Mouse (Mus musculus) adrenal gland, postnatal 25 days (tissue): ENCODE results near the gene Zcchc2. TPM values are rescaled to one million over a fixed set of nuclear protein-coding genes. Genes with fewer than 3 reads are reported as not detected.

Experiments used
- DNase-seq: peaks from one replicate; pipeline ENCODE4 v3.0.0; 2021; ENCODE audit warnings: mixed read lengths
- long read RNA-seq: library from polyadenylated mRNA; stranded (forward); transcript quantifications from one replicate; pipeline ENCODE4 v2.0.0, GENCODE M21; 2021
- total RNA-seq: library from RNA; stranded (reverse); gene quantifications from 2 replicates; pipeline ENCODE4 v1.2.3, GENCODE M21; 2021

Zcchc2 gene
- total RNA-seq, result 20.2 and 23.0 TPM in 2 replicates
- long read RNA-seq, partial matches to known transcripts, result 2 of 16 reads
- long read RNA-seq, other reads (novel, unspliced or antisense), result 14 of 16 reads

GRCm38 (mm10) chr1:105990138-105990821 lies at the start of gene Zcchc2:
Gene Zcchc2, plus strand, starts transcription at chr1:105990406.
- DNase-seq, result peak; percentile 99

GRCm38 (mm10) chr1:105944927-105945580 lies 45.2 kb upstream of the Zcchc2 start:
- no peak for DNase-seq

- no peak for DNase-seq
Observed at GRCm38 (mm10) chr1:105946581-105947540, 43.3 kb upstream of the Zcchc2 start.

GRCm38 (mm10) chr1:105948352-105948751 lies 41.9 kb upstream of the Zcchc2 start:
- no peak for DNase-seq

DNA sequence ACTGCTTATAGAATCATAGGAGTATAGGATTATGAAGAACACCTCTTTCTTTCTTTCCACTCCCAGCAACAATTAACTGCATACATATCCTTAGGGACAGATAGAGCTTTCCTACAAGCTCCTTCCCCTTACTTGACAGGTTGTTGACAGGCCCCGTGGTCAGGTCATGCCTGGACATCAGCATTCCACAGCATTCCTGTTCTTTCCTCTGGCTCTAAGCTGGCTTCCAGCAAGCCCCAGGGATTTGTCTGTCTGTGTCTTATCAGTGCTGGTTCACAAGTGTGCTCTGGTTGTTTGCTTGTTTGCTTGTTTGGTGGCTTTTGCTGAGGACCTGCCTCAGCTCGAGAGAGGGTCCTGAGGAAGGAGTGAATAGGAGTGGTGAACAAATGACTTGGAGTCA lies 36.6 kb upstream of the Zcchc2 start:
- DNase-seq, result no peak

DNA sequence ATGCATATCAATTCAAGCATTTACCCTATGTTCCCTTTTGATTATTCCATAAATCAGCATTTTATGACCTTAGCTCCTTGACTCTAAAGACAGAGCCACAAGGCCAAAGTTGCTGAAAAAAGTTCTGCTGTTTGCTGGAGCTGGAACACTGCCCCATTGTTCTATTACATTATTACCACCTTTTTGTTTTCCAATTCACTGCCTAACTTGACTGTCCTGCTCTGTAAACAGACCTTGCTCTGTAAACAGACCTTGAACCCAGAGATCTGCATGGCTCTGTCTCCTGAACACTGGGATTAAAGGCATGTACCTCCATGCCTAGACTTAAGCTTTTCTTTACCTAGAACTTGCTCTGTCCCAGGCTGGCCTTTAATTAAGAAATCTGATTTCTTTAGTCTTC lies 36.2 kb upstream of the Zcchc2 start:
- DNase-seq, result no peak

GRCm38 (mm10) chr1:105956057-105956456 lies 34.1 kb upstream of the Zcchc2 start:
- DNase-seq, result no peak

- no peak for DNase-seq
Observed at GRCm38 (mm10) chr1:105961472-105961871, 28.7 kb upstream of the Zcchc2 start.

DNA sequence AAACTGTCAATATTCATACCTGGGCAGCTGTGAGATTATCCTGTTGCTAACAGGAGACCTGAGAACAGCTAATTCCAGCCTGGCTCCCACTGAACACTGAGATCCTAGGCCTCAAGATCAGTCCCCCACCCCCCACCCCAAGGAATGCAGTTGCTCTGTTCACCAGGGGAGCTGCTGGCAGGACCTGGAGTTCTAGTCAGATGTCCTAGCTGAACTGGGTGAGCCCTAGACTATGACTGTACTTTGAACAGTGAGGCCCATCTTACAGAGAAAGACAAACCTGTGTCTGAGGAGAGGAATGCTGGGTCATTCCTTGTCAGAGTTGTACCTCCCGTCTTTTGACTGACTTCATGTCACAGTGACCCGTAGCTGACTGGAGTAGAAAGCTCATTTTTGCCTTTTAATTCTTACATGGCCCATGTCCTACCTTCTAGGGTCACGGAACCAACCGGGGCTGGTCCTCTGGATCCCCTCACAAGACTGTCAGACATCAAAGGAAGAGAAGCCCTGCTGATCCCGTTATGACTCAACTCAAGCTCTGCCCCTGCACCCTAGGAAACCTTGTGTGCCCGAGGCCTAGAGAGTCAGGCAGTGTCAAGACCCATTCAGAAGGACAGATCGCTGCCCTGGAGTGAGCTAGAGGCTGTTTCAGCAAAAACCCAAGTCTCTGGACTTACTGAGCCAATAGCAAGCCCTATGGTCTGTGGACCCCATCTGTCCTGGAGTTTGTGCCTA lies 28.0 kb upstream of the Zcchc2 start:
- no peak for DNase-seq

- no peak for DNase-seq
Observed at GRCm38 (mm10) chr1:105962852-105963251, 27.4 kb upstream of the Zcchc2 start.

GRCm38 (mm10) chr1:105964514-105964913 lies 25.7 kb upstream of the Zcchc2 start:
- DNase-seq, result no peak

DNA sequence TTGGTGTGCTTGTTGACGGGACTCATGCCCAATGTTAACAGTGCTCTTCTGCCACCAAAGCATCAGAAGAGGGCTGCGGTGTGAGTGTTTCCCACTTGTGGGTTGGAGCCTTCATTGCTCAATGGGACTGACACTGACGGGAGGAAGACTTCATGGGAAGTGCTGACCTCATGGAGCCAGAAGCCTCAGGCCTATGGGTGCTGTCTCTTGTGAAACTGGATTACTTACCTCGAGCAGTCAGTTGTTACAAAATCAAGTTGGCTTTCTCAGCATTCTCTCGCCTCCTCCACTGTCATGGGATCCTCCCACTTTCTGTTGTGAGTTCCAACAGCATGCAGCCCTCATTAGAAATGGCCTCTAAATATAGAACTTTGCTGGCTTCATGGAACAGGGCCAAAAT lies 25.0 kb upstream of the Zcchc2 start:
- no peak for DNase-seq

DNA sequence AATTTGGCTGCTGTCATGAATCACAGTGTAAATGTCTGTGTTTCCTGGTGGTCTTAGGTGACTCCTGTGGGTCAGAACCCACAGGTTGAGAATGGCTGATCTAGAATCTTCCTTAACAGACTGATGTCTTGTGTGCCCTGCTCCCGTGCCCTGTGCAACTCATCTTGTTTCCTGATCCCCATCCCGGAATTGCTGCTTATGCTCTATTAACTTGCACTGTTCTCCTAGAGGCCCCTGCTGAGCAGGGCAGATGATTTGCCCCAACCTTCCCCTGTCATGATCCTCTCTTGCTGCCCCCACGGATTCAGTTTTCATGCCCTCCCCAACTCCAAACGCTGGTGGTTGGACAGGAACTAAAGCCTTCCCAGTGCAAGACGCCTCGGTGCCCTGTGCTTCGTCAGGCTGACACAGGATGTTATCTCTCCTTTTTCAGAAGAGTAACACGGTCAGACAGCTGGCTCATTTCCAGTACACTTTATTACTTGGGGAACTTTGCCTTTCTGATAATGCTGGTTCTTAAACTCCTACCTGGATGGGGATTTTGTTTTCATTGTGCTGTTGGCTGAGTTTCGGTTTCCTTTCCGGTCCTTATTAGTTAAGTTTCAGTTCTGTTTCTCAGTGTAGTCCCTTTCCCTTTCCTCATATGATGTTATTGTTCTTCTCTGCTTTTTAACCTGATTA lies 18.6 kb upstream of the Zcchc2 start:
- peak; percentile 30 for DNase-seq

- no peak for DNase-seq
Observed at GRCm38 (mm10) chr1:105974023-105974422, 16.2 kb upstream of the Zcchc2 start.

DNA sequence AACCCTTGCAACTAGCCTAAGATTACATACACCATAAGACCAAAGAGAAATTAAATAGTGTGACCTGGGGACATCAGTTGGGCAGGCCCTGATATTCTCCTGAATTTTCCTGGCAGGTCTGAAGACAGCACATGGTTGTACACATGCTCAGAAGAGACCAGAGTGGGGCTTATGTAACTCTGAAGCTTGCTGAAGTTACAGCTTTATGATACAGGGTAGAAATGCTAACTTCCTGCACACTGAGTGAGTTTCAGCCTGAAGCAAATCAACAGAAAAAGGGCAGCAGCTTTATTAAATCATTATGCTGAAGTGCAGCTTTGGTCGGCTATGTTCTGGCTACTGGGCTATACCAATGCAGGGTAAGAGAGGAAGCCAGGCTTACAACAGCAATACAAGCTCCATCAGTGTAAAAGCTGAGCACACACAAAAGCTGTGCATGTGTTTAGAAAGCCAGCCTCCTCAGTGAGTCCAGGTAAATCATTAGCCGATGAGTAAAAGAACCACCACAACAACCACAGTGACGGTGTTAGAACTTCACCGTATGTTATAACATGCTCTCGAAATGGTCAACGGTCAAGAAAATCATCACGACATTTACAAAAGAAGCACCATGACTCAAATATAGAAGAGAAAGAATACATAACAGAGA lies 12.6 kb upstream of the Zcchc2 start:
- DNase-seq, result no peak

DNA sequence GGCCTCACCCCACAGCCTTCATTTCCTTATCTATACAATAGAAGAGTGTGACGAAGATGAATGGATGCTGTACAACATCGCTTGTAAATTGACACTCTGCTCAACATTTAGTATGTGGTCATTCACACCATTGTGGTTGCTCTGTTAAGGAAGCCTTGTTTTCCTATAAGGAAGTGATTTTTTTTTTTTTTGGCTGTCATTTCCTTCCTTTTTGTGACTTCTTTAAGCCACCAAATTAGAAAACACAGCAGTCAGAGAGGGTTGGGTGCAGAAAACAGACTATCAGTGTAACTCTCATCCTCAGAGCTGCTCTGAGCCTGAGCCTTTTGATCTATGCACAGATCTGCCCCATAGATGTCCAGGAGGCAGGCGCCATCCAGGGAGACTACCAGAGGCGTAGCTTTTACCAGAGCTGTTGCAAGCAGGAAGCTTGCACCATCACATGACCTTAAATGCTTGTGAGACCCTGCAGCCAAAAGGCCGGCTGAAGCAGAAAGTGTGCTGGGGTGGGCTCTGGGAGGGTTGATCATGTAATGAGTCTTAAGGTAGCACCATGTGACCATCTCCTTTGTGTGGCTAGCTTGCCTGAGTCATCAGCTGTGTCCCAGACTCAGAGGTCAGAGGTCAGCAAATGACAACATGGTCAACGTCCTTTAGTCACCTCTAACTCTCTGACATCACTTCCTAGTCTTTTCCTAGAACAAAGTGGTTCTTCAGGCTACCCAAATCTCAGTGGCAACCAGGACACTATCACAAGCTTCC lies 9.2 kb upstream of the Zcchc2 start:
- DNase-seq, result no peak

DNA sequence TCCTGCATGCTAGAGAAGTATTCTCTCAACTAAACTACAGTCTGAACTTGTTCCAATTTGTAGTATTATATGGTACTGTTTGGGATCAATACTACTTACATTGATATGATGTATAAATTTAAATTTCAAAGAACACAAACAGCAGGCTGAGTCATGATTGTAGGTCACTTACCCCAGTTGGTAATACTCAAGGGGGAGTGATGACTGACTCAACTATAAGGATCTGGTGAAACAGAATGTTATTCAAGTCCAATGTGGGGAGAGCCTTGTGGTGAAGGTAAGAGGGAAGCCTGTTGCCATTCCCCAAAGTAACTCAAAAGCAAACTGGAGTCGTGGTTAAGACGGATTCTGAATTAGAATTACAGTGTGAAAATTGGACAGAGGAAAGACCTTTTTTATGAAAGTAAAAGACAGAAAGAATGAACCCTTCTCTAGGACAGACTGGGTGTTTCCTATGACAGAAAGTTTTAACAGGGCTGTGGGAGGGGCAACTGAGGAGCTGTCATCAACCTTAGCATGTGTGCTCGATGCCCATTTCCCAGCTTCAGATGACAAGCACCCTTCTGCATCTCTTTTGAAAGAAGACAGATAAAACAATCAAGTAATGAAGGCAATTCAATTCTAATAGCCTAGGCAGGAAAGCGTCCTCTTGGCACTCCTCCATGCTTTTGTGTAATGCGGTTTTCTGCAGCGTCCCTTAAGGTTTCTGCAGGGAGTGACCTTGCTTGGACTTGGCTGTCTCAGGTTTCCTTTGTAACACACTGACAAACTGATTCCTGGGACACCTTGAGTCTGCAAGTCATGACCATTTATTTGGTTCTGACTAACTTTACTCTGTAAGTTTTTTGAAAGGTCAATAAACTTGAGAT lies 7.5 kb upstream of the Zcchc2 start:
- DNase-seq, result peak; percentile 53

- DNase-seq, result no peak
Observed at GRCm38 (mm10) chr1:105984172-105984571, 6.0 kb upstream of the Zcchc2 start.

- no peak for DNase-seq
Observed at GRCm38 (mm10) chr1:105988171-105988570, 2.0 kb upstream of the Zcchc2 start.
